Mouse (Mus musculus): ENCODE results near the gene Dnhd1.

DNA sequence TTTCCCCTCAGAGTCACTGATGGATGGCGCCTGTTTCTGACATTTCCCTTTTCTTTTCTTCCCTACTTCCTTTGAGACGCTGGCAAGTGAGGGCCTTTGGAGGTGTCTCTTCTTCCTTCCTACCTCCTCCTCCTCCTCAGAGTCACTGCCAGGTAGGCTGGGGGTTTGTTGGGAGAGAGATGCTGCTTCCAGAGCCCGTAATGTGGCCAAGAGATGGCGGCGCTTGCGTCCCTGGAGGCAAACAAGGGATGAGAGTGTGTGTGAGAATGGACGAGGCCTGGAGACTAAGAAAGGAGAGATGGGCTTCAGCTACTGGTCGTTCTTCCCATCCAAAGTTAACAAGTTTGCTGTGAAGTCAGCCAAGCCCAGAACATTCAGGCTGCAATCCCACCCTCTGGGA is 84.2 kb downstream of the Dnhd1 start:
- TF ChIP-seq CTCF (IDR thresholded peaks at IDR 0.05; ENCODE audit: insufficient read depth, low read depth, low read length) (no peak), POLR2A (IDR thresholded peaks at IDR 0.05; ENCODE audit: insufficient read depth, low read depth, low read length) (no peak)
